Mouse (Mus musculus): Measurements from ENCODE around the gene Nufip1.

- TF ChIP-seq POLR2A (IDR thresholded peaks at IDR 0.05; ENCODE audit: extremely low read depth, insufficient read depth, low read length) (no peak), CTCF (IDR thresholded peaks at IDR 0.05; ENCODE audit: low read depth, low read length) (no peak)
Measured at GRCm38 (mm10) chr14:76185358-76185757, 74.7 kb downstream of the Nufip1 start.
